Comparison of ENCODE assay signal across 16 mouse cellular contexts in genomic region chr2:70128590-70128989, GRCm38 (mm10).
DNase-seq lines count a peak whose midpoint lies in the region; ATAC-seq and TF ChIP-seq lines count a peak whose summit lies in the region.
"Had no signal": no experiment of that assay in that cellular context is flagged by ENCODE, and none has a peak within 500 bp of the region (broad histone marks: within the 10 kb centered on the region; RNA-seq: fewer than 3 reads in every experiment).

No protein-coding gene starts in this region.

- TF ChIP-seq POLR2A in CH12.LX (IDR thresholded peaks at IDR 0.05; ENCODE audit: low read depth, low read length) = no peak
- no peak for TF ChIP-seq POLR2A in brain, embryonic 14.5 days (IDR thresholded peaks at IDR 0.05; ENCODE audit: borderline replicate concordance, extremely low read depth, insufficient read depth, insufficient read length, poor library complexity, severe bottlenecking)

- H3K4me3 ChIP-seq in left cerebral cortex, adult 2 months = no peak overlapping the region
- H3K4me3 ChIP-seq in CH12.LX (replicated peaks in 1 of 3; ENCODE audit: low read depth in 2 of 3, low read length in 2 of 3, poor library complexity in 1 of 3) = no peak overlapping the region
- H3K4me3 ChIP-seq in hindbrain, postnatal 0 days (ENCODE audit: low read length) = no peak overlapping the region
- H3K4me3 ChIP-seq: limb, embryonic 10.5 days had no signal

- H3K79me2 ChIP-seq in CH12.LX (replicated peaks; ENCODE audit: control insufficient read depth, extremely low read depth, insufficient read depth, poor library complexity, severe bottlenecking) = no peaks in the 10 kb centered on the region

- peaks cover 0 to 46% of the 10 kb centered on the region in 2 experiments; a peak in 3 of 4 replicates for H3K4me1 ChIP-seq in CH12.LX (ENCODE audit: control insufficient read depth in 1 of 2, insufficient read depth in 2 of 2)
- peaks cover 13% of the 10 kb centered on the region; the same call in 1 of the 2 replicates for H3K4me1 ChIP-seq in hindbrain, postnatal 0 days (ENCODE audit: insufficient read depth, low read length)

- peak overlapping the region; percentile 46; the same call in 1 of the 2 replicates for H3K4me2 ChIP-seq in CH12.LX (ENCODE audit: insufficient read depth, low read depth, poor library complexity, severe bottlenecking)
- no peak overlapping the region for H3K4me2 ChIP-seq in hindbrain, postnatal 0 days (ENCODE audit: low read depth, low read length)
- H3K4me2 ChIP-seq: liver, embryonic 11.5 days had no signal

- WGBS in hindbrain, postnatal 0 days = 72% methylated on average over 6 of the region's 6 CpGs

- no peak for TF ChIP-seq CTCF in left cerebral cortex, adult 2 months (IDR thresholded peaks at IDR 0.05)
- no peak for TF ChIP-seq CTCF in CH12.LX (conservative IDR thresholded peaks at IDR 0.05 in 1 of 2, IDR thresholded peaks at IDR 0.05 in 1 of 2; ENCODE audit: low read depth in 2 of 2, low read length in 2 of 2)
- no peak for TF ChIP-seq CTCF in brain, embryonic 14.5 days (IDR thresholded peaks at IDR 0.05; ENCODE audit: borderline replicate concordance, extremely low read depth, insufficient read depth, insufficient read length)
- TF ChIP-seq CTCF in hindbrain, postnatal 0 days (IDR thresholded peaks at IDR 0.05; ENCODE audit: low read depth) = no peak

- H3K9me3 ChIP-seq in CH12.LX (replicated peaks; ENCODE audit: low read length) = no peaks in the 10 kb centered on the region
- H3K9me3 ChIP-seq in hindbrain, postnatal 0 days (ENCODE audit: low read length) = no peaks in the 10 kb centered on the region
- H3K9me3 ChIP-seq: embryonic facial prominence, embryonic 15.5 days; G1E; limb, embryonic 10.5 days had no signal

- dilution Hi-C loops in CH12.LX (cut with MboI; ENCODE audit: extremely low pct_ligation_motif_present, extremely low pct_unique_long_range_greater_than_20kb, low sequenced_read_pairs) = no loop called here

- in situ Hi-C loops in CH12.LX (cut with MboI; ENCODE audit: low pct_ligation_motif_present, low pct_unique_long_range_greater_than_20kb, low sequenced_read_pairs) = loop anchor here (25.0 kb wide), 1 partner anchor 434 kb away; the partner anchor contains the start of gene Gad1

- TF ChIP-seq RAD21 in CH12.LX (IDR thresholded peaks at IDR 0.05; ENCODE audit: low read depth, low read length) = no peak

- no peak overlapping the region for H3K9ac ChIP-seq in CH12.LX (ENCODE audit: insufficient read depth, low read depth)
- no peak overlapping the region for H3K9ac ChIP-seq in hindbrain, postnatal 0 days (replicated peaks; ENCODE audit: low read length)
- H3K9ac ChIP-seq: embryonic facial prominence, embryonic 15.5 days had no signal

- H3K27ac ChIP-seq in left cerebral cortex, adult 2 months = peak overlapping the region; percentile 1; the same call in 1 of the 2 replicates
- no peak overlapping the region for H3K27ac ChIP-seq in CH12.LX (ENCODE audit: insufficient read depth, low read depth)
- H3K27ac ChIP-seq in hindbrain, postnatal 0 days = peak overlapping the region; percentile 82
- H3K27ac ChIP-seq: embryonic facial prominence, embryonic 15.5 days; limb, embryonic 10.5 days; macrophage had no signal

- no peak for DNase-seq in left cerebral cortex, adult 2 months (ENCODE audit: extremely low spot score in 1 of 2, low spot score in 2 of 2)
- no peak for DNase-seq in left cerebral cortex, postnatal 10 days (ENCODE audit: extremely low spot score in 1 of 2, low spot score in 2 of 2)
- no peak for DNase-seq in CH12.LX (ENCODE audit: extremely low read depth)
- DNase-seq in brain, embryonic 14.5 days (ENCODE audit: low read depth) = peak; percentile 29
- no peak for DNase-seq in hindbrain, postnatal 0 days (ENCODE audit: low spot score)
- no peak for DNase-seq in thymus, postnatal 4 days
- DNase-seq in c-Kit-positive CD71-positive TER-119-positive erythroid progenitor cells, embryonic 14.5 days (ENCODE audit: low spot score) = no peak
- DNase-seq: gastrocnemius, postnatal 14 days; heart, postnatal 14 days; thymus, postnatal 36 days had no signal

- no peaks in the 10 kb centered on the region for H3K27me3 ChIP-seq in CH12.LX (replicated peaks)
- H3K27me3 ChIP-seq in hindbrain, postnatal 0 days (ENCODE audit: insufficient read depth, low read length) = no peaks in the 10 kb centered on the region; the same call in 1 of the 2 replicates

- ATAC-seq in hindbrain, postnatal 0 days = no peak
- no peak for ATAC-seq in erythroblast, adult 5-6 weeks (replicated peaks; ENCODE audit: low FRiP score, poor library complexity, severe bottlenecking)

- TF ChIP-seq EP300 in CH12.LX (IDR thresholded peaks at IDR 0.05; ENCODE audit: low read length) = no peak

- intact Hi-C loops in left cerebral cortex, adult 2 months (cut with DNase I) = loop anchor here (2.0 to 5.0 kb wide), 3 partner anchors 39 to 344 kb away; partner anchors contain the start of gene Sp5
- intact Hi-C loops in left cerebral cortex, postnatal 10 days (cut with DNase I) = loop anchor here (5.0 kb wide), 1 partner anchor 89 kb away; no protein-coding TSS in a partner anchor

- H3K36me3 ChIP-seq in CH12.LX (replicated peaks in 1 of 2; ENCODE audit: control insufficient read depth in 1 of 2, insufficient read depth in 1 of 2, low read length in 1 of 2) = no peaks in the 10 kb centered on the region
- no peaks in the 10 kb centered on the region for H3K36me3 ChIP-seq in hindbrain, postnatal 0 days (ENCODE audit: insufficient read depth, low read length)
- H3K36me3 ChIP-seq: embryonic facial prominence, embryonic 15.5 days; G1E; limb, embryonic 10.5 days had no signal

TF ChIP-seq in CH12.LX, 34 proteins besides CTCF, POLR2A, EP300 and RAD21:
- no peak for TF ChIP-seq KAT2A (IDR thresholded peaks at IDR 0.05; ENCODE audit: insufficient replicate concordance, low read length)
- no peak for TF ChIP-seq NRF1 (IDR thresholded peaks at IDR 0.05; ENCODE audit: low read depth, low read length)
- TF ChIP-seq E2F4 (IDR thresholded peaks at IDR 0.05; ENCODE audit: insufficient replicate concordance, low read depth, low read length) = no peak
- no peak for TF ChIP-seq CHD1 (IDR thresholded peaks at IDR 0.05; ENCODE audit: low read depth, low read length)
- TF ChIP-seq CHD2 (IDR thresholded peaks at IDR 0.05; ENCODE audit: low read length) = no peak
- no peak for TF ChIP-seq SIN3A (IDR thresholded peaks at IDR 0.05; ENCODE audit: low read length)
- no peak for TF ChIP-seq MXI1 (IDR thresholded peaks at IDR 0.05; ENCODE audit: low read depth, low read length)
- no peak for TF ChIP-seq JUND (conservative IDR thresholded peaks at IDR 0.05; ENCODE audit: low read depth, low read length)
- no peak for TF ChIP-seq ZMIZ1 (IDR thresholded peaks at IDR 0.05; ENCODE audit: low read depth, low read length)
- no peak for TF ChIP-seq PAX5 (IDR thresholded peaks at IDR 0.05; ENCODE audit: low read length)
- no peak for TF ChIP-seq UBTF (IDR thresholded peaks at IDR 0.05; ENCODE audit: low read depth, low read length)
- no peak for TF ChIP-seq ZKSCAN1 (IDR thresholded peaks at IDR 0.05; ENCODE audit: borderline replicate concordance, low read depth, low read length)
- no peak for TF ChIP-seq IRF4 (IDR thresholded peaks at IDR 0.05; ENCODE audit: low read depth, low read length)
- TF ChIP-seq ZC3H11A (IDR thresholded peaks at IDR 0.05; ENCODE audit: low read depth, low read length) = no peak
- TF ChIP-seq TCF12 (IDR thresholded peaks at IDR 0.05; ENCODE audit: low read depth, low read length) = no peak
- TF ChIP-seq JUN (IDR thresholded peaks at IDR 0.05; ENCODE audit: insufficient read depth, low read depth, low read length) = no peak
- TF ChIP-seq MYC (IDR thresholded peaks at IDR 0.05; ENCODE audit: low read depth, low read length) = no peak
- TF ChIP-seq MAX (IDR thresholded peaks at IDR 0.05; ENCODE audit: low read length) = no peak
